Mouse (Mus musculus) neutrophil, adult 83 days (primary cell): Measurements from ENCODE around the gene Vmn1r58. TPM values are rescaled to one million over a fixed set of nuclear protein-coding genes. Genes with fewer than 3 reads are reported as not detected.

Experiments used
- total RNA-seq, 2 experiments: library from RNA; stranded (reverse); gene quantifications; one replicate each; pipeline ENCODE4 v1.2.4; 2023

Vmn1r58 gene
- total RNA-seq: not detected

GRCm38 (mm10) chr7:5413296-5413695 is at the start of gene Vmn1r58:
TSS of gene Vmn1r58 (minus strand) at chr7:5413396.

GRCm38 (mm10) chr7:5456674-5457073 is 43.5 kb upstream of the Vmn1r58 start, which contains the start of gene Vmn1r59:
TSS of gene Vmn1r59 (minus strand) at chr7:5456774.

Other genes starting within 250 kb of the Vmn1r58 start
- gene Vmn1r56, start 216.6 kb downstream of the Vmn1r58 start, total RNA-seq: not detected
- gene Vmn1r57, start 194.9 kb downstream of the Vmn1r58 start, total RNA-seq: not detected
- not detected for gene Gm5065, start 62.9 kb downstream of the Vmn1r58 start, total RNA-seq
- gene Nlrp2, start 62.4 kb downstream of the Vmn1r58 start, total RNA-seq: not detected
- gene Vmn1r59, start 43.4 kb upstream of the Vmn1r58 start, total RNA-seq: not detected
- gene Vmn2r28, start 80.6 kb upstream of the Vmn1r58 start, total RNA-seq: not detected
- gene Vmn1r60, start 133.9 kb upstream of the Vmn1r58 start, total RNA-seq: not detected
- not detected for gene Vmn1r61, start 199.9 kb upstream of the Vmn1r58 start, total RNA-seq